ENCODE assay signal across 21 mouse cellular contexts in genomic region chr7:135283212-135283611, GRCm38 (mm10).
"Had no signal": no experiment of that assay in that cellular context is flagged by ENCODE, and none has a peak within 500 bp of the region (broad histone marks: within the 10 kb centered on the region; RNA-seq: fewer than 3 reads in every experiment).

No protein-coding gene starts in this region.

- ATAC-seq: hindbrain, embryonic 16.5 days; hindbrain, postnatal 0 days; inflammation-experienced regulatory T-cells, adult 6 months; intestine, embryonic 15.5 days; intestine, embryonic 16.5 days; intestine, postnatal 0 days had no signal

- DNase-seq: heart, postnatal 10 days; heart, postnatal 14 days; heart, postnatal 36 days; heart, postnatal 4 days; kidney, adult 11 months; kidney, adult 18-20 months; kidney, adult 2 months; kidney, adult 8-10 months; kidney, adult 9 months; kidney, postnatal 10 days; kidney, postnatal 25 days; kidney, postnatal 36 days; kidney, postnatal 4 days; layer of hippocampus, adult 9-11 months; layer of hippocampus, postnatal 36 days had no signal
